ENCODE assay signal across 8 mouse cellular contexts in genomic region chr16:23897984-23898586, GRCm38 (mm10). TPM values are rescaled to one million over a fixed set of nuclear protein-coding genes. Genes with fewer than 3 reads are reported as not detected.
DNase-seq lines count a peak whose midpoint lies in the region; ATAC-seq lines count a peak whose summit lies in the region.

No protein-coding gene starts in this region.

- peak overlapping the region; percentile 32 for H3K4me3 ChIP-seq in hindbrain, embryonic 15.5 days

- DNase-seq in ZHBTc4 (ENCODE audit: low read depth, low spot score): peak; percentile 84
- peak; percentile 59 to 68 for DNase-seq in cerebellum, postnatal 36 days
- DNase-seq in gastrocnemius, adult 18-20 months (ENCODE audit: low spot score): peak; percentile 58
- DNase-seq in layer of hippocampus, postnatal 36 days: peak; percentile 70 to 73
- peak; percentile 75 for DNase-seq in lung, postnatal 14 days
- DNase-seq in ovary, postnatal 36 days (ENCODE audit: low spot score): peak; percentile 67
- DNase-seq in thymus, postnatal 25 days: peak; percentile 57

- WGBS in hindbrain, embryonic 15.5 days: 12% methylated on average over 15 of the region's 15 CpGs

- H3K9me3 ChIP-seq in hindbrain, embryonic 15.5 days: no peaks in the 10 kb centered on the region

- H3K4me1 ChIP-seq in hindbrain, embryonic 15.5 days (replicated peaks): peaks cover 14% of the 10 kb centered on the region

- ATAC-seq in hindbrain, embryonic 15.5 days (ENCODE audit: low FRiP score, low read depth): peak; percentile 90

- H3K9ac ChIP-seq in hindbrain, embryonic 15.5 days: peak overlapping the region; percentile 49

- peak overlapping the region; percentile 11 for H3K27ac ChIP-seq in hindbrain, embryonic 15.5 days (replicated peaks)

- H3K4me2 ChIP-seq in hindbrain, embryonic 15.5 days: peak overlapping the region; percentile 66

- no peaks in the 10 kb centered on the region for H3K36me3 ChIP-seq in hindbrain, embryonic 15.5 days

- no peaks in the 10 kb centered on the region for H3K27me3 ChIP-seq in hindbrain, embryonic 15.5 days

RNA-seq across cellular contexts. Expression of gene Sst, which starts 7.3 kb away (rescaled TPM):
- not detected for total RNA-seq in gastrocnemius, adult 18-20 months (2021)
- polyA plus RNA-seq in hindbrain, embryonic 15.5 days (2015; fragmentation: Nextera tagmentation; extraction: Ambion mirVana): 271 and 279 TPM in 2 replicates
- total RNA-seq in layer of hippocampus, postnatal 36 days (2021): 100 to 1,000 TPM; 375 to 451 TPM

RNA-seq across cellular contexts. Expression of gene Rtp2, which starts 34.1 kb away (rescaled TPM):
- total RNA-seq in gastrocnemius, adult 18-20 months (2021): not detected
- polyA plus RNA-seq in hindbrain, embryonic 15.5 days (2015; fragmentation: Nextera tagmentation; extraction: Ambion mirVana): 0.17 TPM in 1 of 2 replicates, not detected in the other
- under 1 TPM; 0.40 to 0.48 TPM for total RNA-seq in layer of hippocampus, postnatal 36 days (2021)

Comparison
In these comparisons a context has a peak if more than half of its experiments do, and no peak if none do; other contexts are left out.
1. Peak in every context shown above with its lines: DNase-seq, ATAC-seq, H3K4me3 ChIP-seq and H3K27ac ChIP-seq.
2. RNA of gene Sst, which starts 7.3 kb away (total RNA-seq): 375 to 451 TPM in layer of hippocampus, postnatal 36 days; not detected in gastrocnemius, adult 18-20 months; every median in the first group is over 100 times any median in the second.